Mouse (Mus musculus): ENCODE data around the gene Pias1.
"Not testable (repeated sequence)": the region's sequence is repeated elsewhere in the genome, so short reads cannot be mapped to it uniquely, and the experiment has no call there.

The Pias1 gene

DNA sequence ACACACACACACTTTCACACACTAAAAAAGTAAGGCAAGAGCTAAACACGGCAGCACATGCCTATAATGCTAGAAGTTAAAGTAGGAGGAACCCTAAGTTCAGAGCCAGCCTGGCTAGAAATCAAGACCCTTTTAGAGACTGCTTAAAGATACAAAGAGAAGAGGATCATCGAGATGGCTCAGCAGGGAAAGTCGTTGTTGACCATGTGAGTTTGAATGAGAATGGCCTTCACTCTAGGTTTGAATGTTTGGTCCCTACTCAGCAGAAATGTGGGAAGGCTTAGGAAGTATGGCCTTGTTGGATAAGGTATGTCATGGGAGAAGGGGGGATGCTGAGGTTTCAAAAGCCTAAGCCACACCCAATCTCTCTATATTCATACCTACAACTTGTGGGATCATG is 46.8 kb downstream of the Pias1 start:
- no peak for DNase-seq (ENCODE audit: low spot score)

DNA sequence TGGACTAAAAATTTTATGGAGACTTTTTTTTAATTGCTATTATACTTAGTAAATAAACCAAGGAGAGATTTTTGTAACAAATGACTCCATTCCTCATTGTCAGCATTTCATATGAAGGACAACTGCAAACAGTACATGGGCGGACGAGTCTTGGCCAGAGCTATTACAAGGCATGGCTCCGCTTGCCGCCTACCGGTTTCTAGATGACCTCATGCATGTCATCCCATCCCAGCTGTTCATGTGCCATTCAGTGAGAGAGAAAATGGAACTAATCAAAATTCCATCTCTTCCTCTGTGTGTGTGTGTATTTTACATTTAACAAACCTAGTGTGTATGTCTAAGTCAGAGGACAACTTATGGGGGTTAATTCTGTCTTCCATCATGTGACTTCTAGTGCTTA is 51.9 kb downstream of the Pias1 start:
- no peak for DNase-seq (ENCODE audit: low spot score)

GRCm38 (mm10) chr9:62934700-62935400 is 52.9 kb downstream of the Pias1 start:
- no peak for DNase-seq (ENCODE audit: low spot score)

DNA sequence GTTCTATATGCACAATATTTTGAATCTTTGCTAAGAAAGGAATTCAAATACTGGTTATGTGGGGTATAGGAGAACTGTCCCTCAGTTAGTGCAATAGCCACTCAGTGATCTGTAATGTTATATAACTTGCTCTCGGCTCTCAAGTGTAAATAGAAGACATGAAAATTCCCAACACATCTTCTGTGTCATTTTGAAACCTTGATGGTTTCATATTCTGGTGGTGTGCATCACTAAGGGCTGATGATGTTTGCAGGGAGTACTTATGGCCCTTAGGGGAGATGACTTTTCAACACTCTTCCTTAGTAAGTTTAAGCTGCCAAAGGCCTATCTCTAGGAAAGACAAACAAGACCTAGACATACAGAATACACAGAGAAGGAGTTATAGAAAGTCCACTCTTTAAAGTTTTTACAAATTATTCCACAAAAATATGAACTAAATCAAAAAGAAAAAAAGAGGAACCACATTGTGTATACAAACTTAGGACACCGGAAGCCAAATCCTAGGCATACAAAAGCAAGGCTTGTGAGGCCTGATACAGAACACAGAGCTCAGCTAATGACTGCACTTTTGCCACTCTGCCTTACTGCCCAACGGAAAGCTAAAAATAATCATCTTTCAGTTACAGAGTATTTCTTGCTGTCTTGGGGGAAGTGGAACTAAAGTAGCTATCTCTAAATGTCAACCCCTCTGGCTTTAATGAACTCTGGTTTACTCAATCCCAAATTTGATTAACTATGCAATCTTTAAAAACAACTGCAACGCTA is 55.0 kb downstream of the Pias1 start:
- DNase-seq (ENCODE audit: low spot score): no peak

GRCm38 (mm10) chr9:62924886-62925610 is 62.7 kb downstream of the Pias1 start:
- no peak for DNase-seq (ENCODE audit: low spot score)

GRCm38 (mm10) chr9:62920877-62921276 is 66.8 kb downstream of the Pias1 start:
- DNase-seq (ENCODE audit: low spot score): no peak

DNA sequence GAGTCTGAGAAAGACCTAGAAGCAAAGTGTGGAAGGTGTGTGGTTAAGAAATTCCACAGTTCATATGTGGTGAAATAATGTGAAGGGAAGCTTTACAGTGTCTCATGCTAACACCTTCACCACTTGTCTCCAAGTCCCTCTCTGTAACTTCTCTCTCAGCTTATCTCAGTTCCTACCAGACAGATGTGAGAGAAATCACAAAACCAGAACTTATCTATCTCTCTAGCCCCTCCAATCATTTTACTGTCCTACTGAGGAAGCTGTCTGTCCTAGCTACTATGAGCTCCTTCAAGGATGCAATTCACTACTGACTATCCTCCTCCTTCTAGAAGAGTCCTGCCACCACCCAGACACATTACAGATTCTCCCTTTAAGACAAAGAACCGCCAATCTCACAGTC is 70.7 kb downstream of the Pias1 start:
- DNase-seq (ENCODE audit: low spot score): no peak

- no peak for DNase-seq (ENCODE audit: low spot score)
Observed at GRCm38 (mm10) chr9:62913390-62914069, 74.2 kb downstream of the Pias1 start.

DNA sequence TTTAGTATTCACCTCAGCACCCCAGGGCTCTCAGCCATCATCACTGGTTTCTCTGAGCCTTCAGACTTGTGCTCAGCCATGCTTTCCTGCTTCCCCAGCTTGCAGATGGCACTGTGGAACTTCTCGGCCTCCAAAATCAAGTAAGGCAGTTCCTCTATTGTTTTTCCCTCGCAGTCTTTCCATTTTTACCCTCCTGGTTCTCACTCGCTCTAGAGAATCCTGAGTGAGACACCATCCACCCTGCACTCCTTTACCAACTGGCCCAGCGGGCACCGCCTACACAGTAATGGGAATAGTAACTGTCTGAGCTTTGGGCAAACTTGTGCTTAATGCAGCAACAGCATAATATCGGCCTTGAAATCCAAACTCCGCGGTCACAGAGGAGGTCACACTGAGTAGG is 82.7 kb downstream of the Pias1 start:
- no peak for DNase-seq (ENCODE audit: low spot score)

DNA sequence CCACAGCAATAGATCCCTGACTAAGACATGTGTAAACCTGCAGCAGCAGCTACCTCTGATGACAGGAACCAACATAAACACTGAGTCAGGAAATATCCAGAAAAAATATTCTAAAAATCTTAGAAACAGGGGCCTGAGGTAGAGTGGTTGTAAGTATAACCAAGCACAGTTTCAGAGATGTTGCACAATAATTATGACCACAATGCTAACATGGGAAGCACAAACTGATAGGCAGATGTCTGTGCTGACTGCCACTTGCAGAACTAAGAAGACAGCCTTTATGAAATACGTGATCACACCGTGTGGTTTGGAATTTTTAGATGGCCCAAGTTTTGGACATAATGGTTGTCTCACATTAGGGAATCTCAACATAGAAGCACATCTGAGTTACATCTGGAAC is 83.9 kb downstream of the Pias1 start:
- DNase-seq (ENCODE audit: low spot score): no peak

DNA sequence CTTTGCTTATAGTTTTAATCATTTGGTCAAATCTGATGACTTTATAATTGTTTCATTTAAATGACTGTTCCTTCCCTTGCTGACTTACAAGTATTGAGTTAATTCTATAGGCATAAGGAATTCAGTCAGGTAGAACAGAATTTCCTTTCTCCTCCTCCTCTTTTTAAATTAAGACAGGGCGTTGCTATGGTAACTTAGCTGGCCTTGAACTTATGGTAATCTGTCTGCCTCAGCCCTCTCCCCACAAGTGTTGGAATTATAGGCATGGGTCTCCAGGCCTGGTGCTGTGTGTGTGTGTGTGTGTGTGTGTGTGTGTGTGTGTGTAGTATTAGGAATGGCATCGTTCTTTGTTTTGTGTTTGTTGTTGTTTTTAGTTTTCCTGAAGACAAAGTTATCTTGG is 86.0 kb downstream of the Pias1 start:
- DNase-seq (ENCODE audit: low spot score): peak; percentile 31

DNA sequence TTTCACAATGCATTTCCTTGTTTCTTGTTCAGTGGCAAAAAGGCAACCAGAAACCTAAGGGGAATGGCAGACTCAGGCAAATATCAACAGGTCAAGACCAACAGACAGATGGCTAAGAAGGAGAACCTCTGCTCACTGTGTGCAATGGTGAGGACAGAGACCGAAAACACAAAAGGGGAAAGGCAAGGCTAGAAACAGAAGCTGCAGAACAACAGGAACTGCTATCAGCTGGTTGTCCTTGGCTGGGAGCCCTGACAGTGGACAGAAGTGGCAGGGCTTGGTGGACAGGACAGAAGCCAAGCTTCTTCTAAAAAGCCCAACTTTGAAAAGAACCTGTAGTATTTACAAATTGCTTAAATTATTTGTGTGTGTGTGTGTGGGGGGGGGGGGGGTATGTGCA is 93.2 kb downstream of the Pias1 start:
- no peak for DNase-seq (ENCODE audit: low spot score)

- no peak for DNase-seq (ENCODE audit: low spot score)
Observed at GRCm38 (mm10) chr9:62881871-62882270, 105.9 kb downstream of the Pias1 start.

- no peak for DNase-seq (ENCODE audit: low spot score)
Observed at GRCm38 (mm10) chr9:62877825-62878224, 109.9 kb downstream of the Pias1 start.

GRCm38 (mm10) chr9:62876966-62877616 is 110.6 kb downstream of the Pias1 start:
- no peak for DNase-seq (ENCODE audit: low spot score)

GRCm38 (mm10) chr9:62870728-62871127 is 117.0 kb downstream of the Pias1 start:
- DNase-seq (ENCODE audit: low spot score): no peak

DNA sequence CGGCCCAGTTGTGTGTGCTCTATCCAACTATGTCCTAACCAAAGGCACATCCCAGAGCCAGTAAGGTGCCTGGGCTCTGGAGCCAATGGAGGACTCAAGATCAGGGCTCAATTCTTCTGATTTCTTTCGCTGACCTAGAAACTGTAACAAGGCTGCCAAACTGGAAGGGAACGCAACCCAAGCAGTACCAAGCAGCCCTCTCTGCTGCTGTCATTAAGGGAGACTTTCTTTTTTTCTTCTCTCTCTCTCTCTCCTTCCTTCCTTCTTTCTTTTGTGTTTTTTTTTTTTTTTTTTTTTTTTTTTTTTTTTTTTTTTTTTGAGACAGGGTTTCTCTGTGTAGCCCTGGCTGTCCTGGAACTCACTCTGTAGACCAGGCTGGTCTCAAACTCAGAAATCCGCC is 118.5 kb downstream of the Pias1 start:
- not testable (repeated sequence) for DNase-seq (ENCODE audit: low spot score)

DNA sequence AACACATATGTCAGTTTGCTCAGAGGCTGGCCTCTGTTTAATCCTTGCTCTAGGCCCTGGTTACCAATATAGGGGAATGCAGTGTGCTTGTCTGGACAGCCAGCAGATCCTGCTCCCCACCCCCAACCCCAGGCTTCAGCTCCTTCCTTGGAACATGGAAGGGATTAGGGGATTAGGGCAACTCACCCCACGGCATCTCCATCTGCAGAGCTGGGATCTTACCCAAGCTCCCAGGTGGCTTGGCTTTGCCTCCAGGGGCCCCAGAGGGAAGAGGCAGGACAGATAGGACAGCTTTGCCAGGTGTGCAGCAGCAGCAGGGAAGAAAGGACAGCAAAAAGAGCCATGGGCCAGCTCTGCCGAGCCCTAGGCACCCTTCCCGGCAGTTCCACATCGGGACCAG is 126.9 kb downstream of the Pias1 start:
- no peak for DNase-seq (ENCODE audit: low spot score)

- DNase-seq (ENCODE audit: low spot score): not testable (repeated sequence)
Observed at GRCm38 (mm10) chr9:62860102-62860501, 127.6 kb downstream of the Pias1 start.

DNA sequence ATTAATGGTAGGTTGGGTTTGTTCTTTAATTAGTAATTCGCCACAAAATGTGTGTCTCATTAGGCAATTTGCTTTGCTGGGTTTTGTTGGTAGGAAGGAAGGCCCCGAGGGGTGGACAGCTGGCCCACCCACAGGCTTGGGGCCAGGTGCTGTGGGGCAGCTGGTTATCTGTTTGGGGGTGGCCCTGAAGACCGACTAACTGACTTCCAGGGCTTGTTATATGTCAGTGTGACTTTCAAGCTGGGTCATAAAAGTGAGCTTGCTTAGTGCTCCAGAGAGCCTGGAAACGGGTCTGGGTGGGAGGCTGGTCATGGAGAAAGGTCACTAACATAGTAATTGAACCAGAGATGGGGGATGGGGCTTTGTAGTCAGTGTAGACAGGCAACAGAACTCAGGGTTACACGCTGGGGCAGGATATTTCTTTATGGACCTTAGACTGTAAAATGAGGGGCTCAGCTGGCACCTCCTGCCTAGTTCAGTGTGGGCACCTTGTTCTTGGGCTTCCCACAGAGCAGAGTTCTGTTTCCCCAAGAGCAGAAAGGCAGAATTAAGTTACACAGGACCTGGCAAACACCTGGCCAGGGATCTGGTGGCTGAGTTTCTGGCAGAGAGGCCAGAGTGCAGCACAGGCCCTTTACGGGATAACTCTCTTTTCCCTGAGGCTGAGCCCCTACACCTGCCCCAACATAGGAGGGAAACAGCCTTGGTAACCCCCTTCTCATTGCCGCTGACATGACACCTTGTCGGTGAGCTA is 129.3 kb downstream of the Pias1 start:
- peak; percentile 35 for DNase-seq (ENCODE audit: low spot score)

- peak; percentile 69 for DNase-seq (ENCODE audit: low spot score)
Observed at GRCm38 (mm10) chr9:62857719-62858261, 129.9 kb downstream of the Pias1 start, which contains the start of gene Calml4. Gene Calml4 (plus strand): TSS chr9:62858080.

Data from embryo, embryonic 10 days (tissue).